Mouse (Mus musculus) heart, embryonic 11.5 days (tissue): ENCODE results near the gene Mfng. TPM values are rescaled to one million over a fixed set of nuclear protein-coding genes. Genes with fewer than 3 reads are reported as not detected.

Experiments
- ATAC-seq: fragments of 200-750 bp; cut with Nextera tagmentation; replicated peaks from 2 replicates; pipeline ENCODE4 v1.8.0; 2017; ENCODE audit warnings: moderate library complexity; ENCODE audit not compliant: insufficient number of reproducible peaks, low FRiP score, low TSS enrichment
- H3K27ac ChIP-seq: fragments of 300-500 bp; sonication (generic); 2 replicates; pipeline ENCODE4 v1.5.1; 2014; ENCODE audit warnings: mild to moderate bottlenecking, low read depth, low read length
- H3K27me3 ChIP-seq: fragments of 300-500 bp; sonication (generic); 2 replicates; pipeline ENCODE4 v1.6.1; 2014; ENCODE audit warnings: mild to moderate bottlenecking, low read length, mixed read lengths; ENCODE audit not compliant: control insufficient read depth, insufficient read depth
- H3K36me3 ChIP-seq: fragments of 300-500 bp; sonication (generic); 2 replicates; pipeline ENCODE4 v1.6.1; 2014; ENCODE audit warnings: mild to moderate bottlenecking, low read length, moderate library complexity, mixed read lengths; ENCODE audit not compliant: control insufficient read depth, insufficient read depth
- H3K4me1 ChIP-seq: fragments of 300-500 bp; sonication (generic); 2 replicates; pipeline ENCODE4 v1.6.1; 2014; ENCODE audit warnings: low read length; ENCODE audit not compliant: control insufficient read depth, insufficient read depth
- H3K4me2 ChIP-seq: fragments of 300-500 bp; sonication (generic); 2 replicates; pipeline ENCODE4 v1.6.1; 2014; ENCODE audit warnings: mild to moderate bottlenecking, moderate library complexity
- H3K4me3 ChIP-seq: fragments of 300-500 bp; sonication (generic); 2 replicates; pipeline ENCODE4 v1.5.1; 2014; ENCODE audit warnings: low read depth, low read length
- H3K9ac ChIP-seq: fragments of 300-500 bp; sonication (generic); 2 replicates; pipeline ENCODE4 v1.6.1; 2014; ENCODE audit warnings: mild to moderate bottlenecking, low read depth, low read length, moderate library complexity
- H3K9me3 ChIP-seq: fragments of 300-500 bp; sonication (generic); replicated peaks from 2 replicates; pipeline ENCODE4 v1.6.1; 2016; ENCODE audit warnings: low read length; ENCODE audit not compliant: control insufficient read depth
- WGBS: fragments of 180-500 bp; shearing (Covaris S2); extraction: QIAGEN DNeasy Blood & Tissue Kit; methylation state at CpG from one replicate; pipeline ENCODE4 v1.1.7; 2014; ENCODE audit not compliant: insufficient replicate concordance; 5-methylcytosine and 5-hydroxymethylcytosine counted together
- polyA plus RNA-seq: library from polyadenylated mRNA; unstranded; fragments of >200 nt; fragmentation: Nextera tagmentation; extraction: Ambion mirVana; gene quantifications from 2 replicates; pipeline ENCODE4 v1.2.1, GENCODE M21; 2014

Mfng gene
- polyA plus RNA-seq, 1 experiment from 2014 or later: 3.0 TPM

DNA sequence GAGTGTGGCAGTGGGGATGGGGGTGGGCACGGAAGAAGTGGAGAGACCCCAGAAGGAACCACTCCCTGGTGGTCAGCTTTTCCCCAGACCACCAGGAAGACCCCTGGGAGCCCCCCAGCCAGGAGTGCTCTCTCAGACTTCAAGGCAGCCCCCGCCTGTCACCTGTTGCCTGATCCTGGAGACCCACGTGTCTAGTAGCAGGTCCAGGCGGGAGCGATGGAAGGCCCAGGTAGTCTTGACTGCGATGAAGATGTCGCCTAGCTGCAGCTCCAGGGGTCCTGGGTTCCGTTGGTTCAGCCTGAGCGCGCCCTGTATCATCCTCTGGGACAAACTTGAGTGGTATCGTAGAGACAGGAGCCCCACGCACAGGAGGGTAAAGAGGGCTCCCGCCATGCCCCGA, 419 bp downstream of the Mfng start:
- H3K27me3 ChIP-seq: no peaks in the 10 kb centered on the region; the same call in 1 of the 2 replicates
- peak overlapping the region; percentile 27 for H3K4me3 ChIP-seq
- peak overlapping the region; percentile 50 for H3K4me2 ChIP-seq
- H3K9ac ChIP-seq: peak overlapping the region; percentile 46; the same call in 1 of the 2 replicates
- ATAC-seq: no peak
- peaks cover 11% of the 10 kb centered on the region for H3K4me1 ChIP-seq
- H3K9me3 ChIP-seq: peaks cover 3% of the 10 kb centered on the region; the same call in 1 of the 2 replicates
- no peak overlapping the region for H3K27ac ChIP-seq
- H3K36me3 ChIP-seq: no peaks in the 10 kb centered on the region
- WGBS: 35% methylated on average over 14 of the region's 14 CpGs

DNA sequence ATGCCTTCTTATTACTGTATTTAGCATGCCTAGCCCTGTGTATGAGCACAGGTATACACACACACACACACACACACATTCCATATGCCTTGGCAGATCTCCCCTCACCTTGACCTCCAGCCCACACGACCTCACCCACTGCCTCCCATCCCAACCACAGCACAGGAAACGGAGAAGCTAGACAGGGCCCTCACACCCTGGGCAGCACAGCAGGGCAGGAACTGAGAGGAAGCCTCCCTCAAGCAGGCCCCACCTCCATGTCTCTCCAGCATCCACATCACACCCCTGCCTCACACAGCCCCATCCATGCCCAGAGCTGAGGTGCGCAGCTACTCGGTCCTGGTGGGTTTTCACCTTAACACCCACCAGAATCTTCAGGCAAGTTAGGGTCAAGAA, 909 bp downstream of the Mfng start:
- Histone ChIP-seq H3K27ac (no peak overlapping the region), H3K4me2 (peak overlapping the region; percentile 50), H3K4me1 (peaks cover 11% of the 10 kb centered on the region), H3K27me3 (no peaks in the 10 kb centered on the region; the same call in 1 of the 2 replicates), H3K9ac (no peak overlapping the region), H3K9me3 (peaks cover 3% of the 10 kb centered on the region; the same call in 1 of the 2 replicates), H3K4me3 (peak overlapping the region; percentile 27; the same call in 1 of the 2 replicates), H3K36me3 (no peaks in the 10 kb centered on the region)
- 52% methylated on average over 4 of the region's 4 CpGs for WGBS
- no peak for ATAC-seq

DNA sequence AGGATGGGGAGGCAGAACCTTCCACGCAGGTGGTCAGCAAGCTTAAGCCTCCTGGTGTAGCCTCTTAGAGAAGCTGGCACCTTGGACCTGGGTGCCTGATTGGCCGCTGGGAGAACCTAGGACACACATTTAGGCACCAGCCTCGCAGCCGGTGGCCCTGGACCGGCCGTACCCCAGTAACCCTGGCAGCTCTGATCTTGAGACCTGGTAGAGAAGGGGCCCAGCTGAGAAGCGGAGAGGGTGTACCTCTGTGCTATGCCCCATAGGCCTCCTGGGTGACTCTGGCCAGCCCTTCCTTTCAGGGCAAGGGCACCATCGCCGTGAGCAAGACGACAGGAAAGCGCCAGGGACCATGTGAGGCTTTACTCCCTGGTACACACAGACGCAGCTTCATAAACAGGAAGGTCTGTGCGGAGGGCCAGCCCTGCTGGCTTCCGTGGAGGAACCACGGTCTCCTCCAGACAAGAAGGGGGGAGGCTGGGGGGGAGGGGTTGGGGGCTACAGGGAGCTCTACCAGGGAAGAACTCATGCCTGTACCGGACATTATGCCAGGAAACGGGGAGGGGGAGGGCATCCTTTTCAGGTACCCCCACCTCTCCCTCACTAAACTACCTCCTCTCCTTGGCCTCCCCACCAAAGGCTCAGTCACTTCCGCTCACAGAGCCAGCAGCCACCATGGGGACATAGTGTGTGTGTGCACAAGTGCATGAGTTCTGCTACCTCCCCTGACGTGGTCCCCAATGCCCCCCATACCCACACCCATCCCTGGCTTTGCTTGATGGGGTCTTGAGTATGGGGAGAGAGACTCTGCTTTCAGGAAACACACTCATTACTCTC, 1.5 kb downstream of the Mfng start:
- no peak for ATAC-seq
- 0 out of 2 replicates have a peak overlapping the region, but pooled peaks have one; percentile 10 for H3K4me3 ChIP-seq
- peaks cover 3% of the 10 kb centered on the region; the same call in 1 of the 2 replicates for H3K9me3 ChIP-seq
- peaks cover 11% of the 10 kb centered on the region for H3K4me1 ChIP-seq
- H3K4me2 ChIP-seq: peak overlapping the region; percentile 50; the same call in 1 of the 2 replicates
- WGBS: 53% methylated on average over 19 of the region's 19 CpGs
- H3K9ac ChIP-seq: no peak overlapping the region
- no peaks in the 10 kb centered on the region for H3K36me3 ChIP-seq
- no peaks in the 10 kb centered on the region; the same call in 1 of the 2 replicates for H3K27me3 ChIP-seq
- no peak overlapping the region for H3K27ac ChIP-seq

DNA sequence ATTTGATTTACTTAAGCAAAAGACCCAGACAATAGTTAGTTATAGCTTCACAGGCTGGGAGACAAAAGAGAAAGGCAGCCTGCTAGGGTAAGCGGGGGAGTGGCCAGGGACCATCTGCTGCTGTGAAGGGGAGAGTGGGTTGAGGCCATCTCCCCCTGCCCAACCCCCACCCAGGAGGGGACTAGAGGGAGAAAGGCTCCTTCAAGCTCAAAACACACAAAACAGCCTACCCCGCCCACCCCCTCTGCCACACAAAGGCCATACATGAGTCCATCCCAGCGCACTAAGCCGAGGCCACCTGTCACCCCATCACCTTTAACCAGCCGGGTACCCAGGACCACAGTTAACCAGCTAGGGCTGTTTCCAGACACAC, 2.3 kb downstream of the Mfng start:
- Histone ChIP-seq H3K27ac (no peak overlapping the region), H3K27me3 (no peaks in the 10 kb centered on the region; the same call in 1 of the 2 replicates), H3K4me2 (no peak overlapping the region), H3K9me3 (peaks cover 3% of the 10 kb centered on the region; the same call in 1 of the 2 replicates), H3K4me3 (no peak overlapping the region), H3K36me3 (no peaks in the 10 kb centered on the region), H3K4me1 (peaks cover 11% of the 10 kb centered on the region), H3K9ac (no peak overlapping the region)
- 59% methylated on average over 5 of the region's 5 CpGs for WGBS
- ATAC-seq: no peak

DNA sequence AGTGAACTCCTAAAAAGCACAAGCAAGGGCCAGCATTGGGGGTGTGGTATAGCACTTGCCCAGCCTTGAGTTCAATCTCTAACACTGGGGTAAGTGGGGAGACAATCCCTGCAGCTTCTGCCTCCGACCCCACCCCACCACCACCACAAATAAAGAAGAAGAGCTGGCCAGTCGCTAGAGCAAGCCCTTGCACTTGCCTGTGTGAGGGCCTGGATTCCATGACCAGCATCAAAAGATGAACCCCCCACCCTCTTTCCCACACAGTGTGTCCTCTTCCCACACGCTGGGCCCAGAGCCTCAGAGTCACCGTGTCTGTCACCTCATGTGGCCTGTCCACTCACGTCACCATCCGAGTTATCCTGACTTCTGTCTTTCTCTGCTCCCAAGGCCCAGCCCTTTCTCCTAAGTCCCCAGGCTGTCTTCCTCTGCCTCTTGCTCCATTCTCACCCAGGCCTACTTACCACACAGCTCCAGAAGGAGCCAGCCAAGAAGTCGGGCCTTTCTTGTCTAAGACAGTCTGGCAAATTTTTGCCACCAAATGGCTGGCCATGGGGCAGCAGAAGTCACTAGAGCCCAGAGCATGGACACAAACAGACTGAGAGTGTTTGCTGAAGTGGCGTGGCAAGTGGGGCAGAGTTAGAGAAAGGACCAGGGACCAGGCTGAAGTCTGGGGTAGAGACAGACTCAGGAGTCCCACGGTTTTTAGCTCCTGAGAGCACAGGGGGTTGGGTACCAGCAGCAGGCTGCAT, 2.9 kb downstream of the Mfng start:
- Histone ChIP-seq H3K9me3 (peaks cover 3% of the 10 kb centered on the region; the same call in 1 of the 2 replicates), H3K4me3 (no peak overlapping the region), H3K36me3 (no peaks in the 10 kb centered on the region), H3K9ac (no peak overlapping the region), H3K4me1 (peaks cover 11% of the 10 kb centered on the region), H3K4me2 (peak overlapping the region; percentile 9; the same call in 1 of the 2 replicates), H3K27ac (no peak overlapping the region), H3K27me3 (no peaks in the 10 kb centered on the region; the same call in 1 of the 2 replicates)
- no peak for ATAC-seq
- WGBS: 61% methylated on average over 9 of the region's 9 CpGs

DNA sequence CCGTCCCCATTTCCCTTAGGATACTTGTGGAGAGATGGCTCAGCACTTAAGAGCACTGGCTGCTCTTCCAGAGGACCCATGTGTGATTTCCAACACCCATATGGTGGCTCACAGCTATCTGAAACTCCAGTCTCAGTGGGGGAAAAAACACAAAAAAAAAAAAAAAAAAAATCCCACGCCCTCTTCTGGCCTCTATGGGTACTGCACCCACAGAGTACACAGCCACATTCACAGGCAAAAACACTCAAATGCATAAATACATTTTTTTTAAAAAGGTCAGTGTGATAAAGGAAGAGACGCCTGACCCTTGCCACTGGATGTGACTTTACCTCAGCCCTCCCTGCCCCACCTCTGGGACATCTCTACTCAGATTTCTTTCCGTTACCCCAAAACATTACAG, 4.2 kb downstream of the Mfng start:
- H3K4me3 ChIP-seq: no peak overlapping the region

DNA sequence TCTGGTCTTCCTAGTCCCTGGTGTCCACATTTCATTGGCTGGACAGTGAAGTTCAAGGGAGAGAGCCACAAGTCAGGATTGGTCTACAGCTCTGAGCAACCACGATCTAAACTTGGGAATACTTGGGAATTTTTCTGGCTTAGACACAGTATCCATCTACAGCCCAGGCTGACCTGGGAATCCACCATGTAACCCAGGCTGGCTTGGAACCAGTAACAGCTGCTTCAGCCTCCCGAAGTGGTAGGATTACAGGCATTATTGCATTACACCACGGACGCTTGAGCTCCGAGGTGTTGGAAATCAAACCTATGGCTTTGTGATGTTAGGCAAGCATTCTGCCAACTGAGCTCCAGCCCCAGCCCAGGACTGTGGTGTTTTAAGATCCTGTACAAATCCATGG, 9.6 kb downstream of the Mfng start:
- peaks cover 2% of the 10 kb centered on the region; the same call in 1 of the 2 replicates for H3K27me3 ChIP-seq
- WGBS: 85% methylated on average over 5 of the region's 5 CpGs
- no peaks in the 10 kb centered on the region for H3K9me3 ChIP-seq
- no peak overlapping the region for H3K9ac ChIP-seq
- H3K4me3 ChIP-seq: no peak overlapping the region
- H3K36me3 ChIP-seq: no peaks in the 10 kb centered on the region
- no peak overlapping the region for H3K27ac ChIP-seq
- no peaks in the 10 kb centered on the region for H3K4me1 ChIP-seq
- H3K4me2 ChIP-seq: no peak overlapping the region
- no peak for ATAC-seq

More for the DNA sequence above, 4.2 kb downstream of the Mfng start:
- Histone ChIP-seq H3K9me3 (peaks cover 3% of the 10 kb centered on the region; the same call in 1 of the 2 replicates), H3K27me3 (no peaks in the 10 kb centered on the region; the same call in 1 of the 2 replicates), H3K4me2 (no peak overlapping the region), H3K9ac (no peak overlapping the region), H3K4me1 (peaks cover 11% of the 10 kb centered on the region), H3K27ac (no peak overlapping the region), H3K36me3 (no peaks in the 10 kb centered on the region)
- ATAC-seq: no peak
- 83% methylated on average over 4 of the region's 4 CpGs for WGBS

DNA sequence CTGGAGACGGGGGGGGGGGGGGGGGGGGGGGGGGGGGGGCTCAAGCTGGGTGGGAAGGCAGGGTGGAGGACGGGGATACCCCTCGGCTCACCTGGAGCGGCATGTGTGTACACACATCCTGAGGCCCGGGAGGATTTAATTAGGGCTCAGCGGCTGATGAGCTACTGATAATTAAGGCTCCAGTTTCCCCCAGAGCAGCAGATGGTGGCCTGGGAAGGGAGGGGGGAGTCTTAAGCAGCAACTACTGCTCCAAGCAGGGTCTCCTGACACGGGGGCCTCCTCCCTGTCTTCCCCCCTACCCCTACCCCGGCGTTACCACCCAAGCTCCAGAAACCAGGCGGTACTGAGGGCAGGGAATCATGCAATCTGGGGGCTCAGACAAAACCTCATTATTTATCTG, 10.1 kb downstream of the Mfng start:
- no peak overlapping the region for H3K4me2 ChIP-seq
- H3K9ac ChIP-seq: no peak overlapping the region
- WGBS: 41% methylated on average over 9 of the region's 10 CpGs
- H3K27me3 ChIP-seq: peaks cover 2% of the 10 kb centered on the region; the same call in 1 of the 2 replicates
- no peaks in the 10 kb centered on the region for H3K4me1 ChIP-seq
- H3K27ac ChIP-seq: no peak overlapping the region
- no peaks in the 10 kb centered on the region for H3K9me3 ChIP-seq
- no peak overlapping the region for H3K4me3 ChIP-seq
- no peak for ATAC-seq
- H3K36me3 ChIP-seq: no peaks in the 10 kb centered on the region
